Mouse (Mus musculus) neutrophil, adult 5-6 weeks (primary cell): ENCODE measurements around the gene Gng7. TPM values are rescaled to one million over a fixed set of nuclear protein-coding genes. Genes with fewer than 3 reads are reported as not detected.

Source experiments
- ATAC-seq: fragments of 151-379, 151-347 bp; 2 replicates; pipeline ENCODE4 v1.8.0; 2017; ENCODE audit warnings: mild to moderate bottlenecking, moderate TSS enrichment; ENCODE audit not compliant: insufficient number of reproducible peaks, poor library complexity, low FRiP score, severe bottlenecking; ENCODE audit errors: extremely low read depth
- total RNA-seq: library from RNA; stranded (forward); fragments of 200-1000 nt; gene quantifications from 2 replicates; pipeline ENCODE4 v1.2.3, GENCODE M21; 2017

Gene Gng7
- total RNA-seq, 1 experiment from 2014 or later = not detected

DNA sequence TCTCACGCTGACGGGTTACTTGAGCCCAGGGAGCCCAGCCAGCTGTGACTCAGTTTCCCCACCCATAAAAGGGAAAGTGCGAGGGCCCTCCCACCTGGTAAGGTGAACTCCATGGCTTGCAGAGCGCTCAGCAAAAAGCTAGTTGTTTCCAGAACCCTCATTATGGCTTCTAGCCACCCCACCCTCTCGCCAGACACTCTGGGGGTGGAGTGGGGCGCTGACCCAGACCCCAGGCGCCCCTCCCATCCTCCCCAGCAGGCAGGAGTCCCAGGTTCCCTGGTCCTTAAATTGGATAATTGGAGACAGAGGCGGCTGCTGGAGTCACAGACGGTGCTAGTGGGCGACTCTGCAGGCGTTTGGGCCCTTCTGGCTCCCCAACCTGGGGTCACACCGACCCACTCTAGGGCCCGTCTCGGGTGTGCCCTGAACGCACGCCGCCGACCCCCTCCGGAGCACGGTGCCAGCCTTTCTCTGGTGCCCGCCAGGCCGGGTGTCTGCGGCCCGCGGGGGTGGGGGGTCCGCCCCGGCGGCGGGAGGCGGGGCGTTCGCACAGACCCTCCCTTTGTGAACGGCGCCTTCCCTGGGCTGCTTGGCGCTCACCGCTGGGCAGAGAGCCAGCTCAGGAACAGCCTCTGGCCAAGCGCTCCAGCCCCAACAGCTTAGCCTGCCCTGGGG lies 78.5 kb downstream of the Gng7 start:
- ATAC-seq = no peak

DNA sequence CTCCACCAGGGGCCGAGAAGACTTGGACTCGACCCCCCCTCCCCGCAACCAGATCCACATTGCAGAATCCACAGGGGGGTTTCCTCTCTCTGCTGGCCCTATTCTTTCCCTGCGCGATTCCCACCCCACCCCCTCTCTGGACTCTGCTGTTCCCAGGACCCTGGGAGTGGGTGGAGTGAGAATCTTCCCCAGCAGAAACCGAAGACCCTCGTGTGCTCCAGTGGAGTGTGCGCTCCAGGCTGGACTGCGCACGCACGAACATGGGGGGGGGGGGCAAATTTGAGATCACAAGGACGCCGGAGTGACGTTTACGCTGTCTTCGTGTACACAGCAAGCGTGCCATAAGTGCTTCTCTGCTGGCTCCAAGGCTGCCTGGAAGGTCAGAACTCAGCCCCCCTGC lies 79.0 kb downstream of the Gng7 start:
- no peak for ATAC-seq

DNA sequence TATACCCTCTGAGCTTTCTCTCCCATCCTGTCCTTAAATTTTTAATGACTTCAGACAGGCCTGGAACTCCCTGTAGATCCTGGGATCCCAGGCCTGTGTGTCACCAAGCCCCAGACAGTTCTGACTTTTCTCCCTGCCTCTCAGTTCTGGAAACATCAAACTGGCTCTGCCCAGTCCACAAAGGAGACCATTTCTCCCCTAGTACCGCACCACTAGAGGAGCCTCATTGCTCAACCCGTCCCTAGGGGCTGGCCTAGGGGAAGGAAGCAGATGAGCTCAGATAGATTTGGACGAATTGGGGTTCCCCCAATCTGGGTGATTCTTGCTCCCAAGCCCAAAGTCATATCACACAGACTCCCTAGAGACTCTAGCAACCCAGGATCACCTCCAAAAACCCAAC lies 79.5 kb downstream of the Gng7 start:
- ATAC-seq = peak; percentile 41; the same call in 1 of the 2 replicates

- ATAC-seq = no peak
These were observed 80.4 kb downstream of the Gng7 start for GRCm38 (mm10) chr10:80934136-80934985.

GRCm38 (mm10) chr10:80933421-80933979 lies 81.2 kb downstream of the Gng7 start:
- peak; percentile 40 for ATAC-seq

DNA sequence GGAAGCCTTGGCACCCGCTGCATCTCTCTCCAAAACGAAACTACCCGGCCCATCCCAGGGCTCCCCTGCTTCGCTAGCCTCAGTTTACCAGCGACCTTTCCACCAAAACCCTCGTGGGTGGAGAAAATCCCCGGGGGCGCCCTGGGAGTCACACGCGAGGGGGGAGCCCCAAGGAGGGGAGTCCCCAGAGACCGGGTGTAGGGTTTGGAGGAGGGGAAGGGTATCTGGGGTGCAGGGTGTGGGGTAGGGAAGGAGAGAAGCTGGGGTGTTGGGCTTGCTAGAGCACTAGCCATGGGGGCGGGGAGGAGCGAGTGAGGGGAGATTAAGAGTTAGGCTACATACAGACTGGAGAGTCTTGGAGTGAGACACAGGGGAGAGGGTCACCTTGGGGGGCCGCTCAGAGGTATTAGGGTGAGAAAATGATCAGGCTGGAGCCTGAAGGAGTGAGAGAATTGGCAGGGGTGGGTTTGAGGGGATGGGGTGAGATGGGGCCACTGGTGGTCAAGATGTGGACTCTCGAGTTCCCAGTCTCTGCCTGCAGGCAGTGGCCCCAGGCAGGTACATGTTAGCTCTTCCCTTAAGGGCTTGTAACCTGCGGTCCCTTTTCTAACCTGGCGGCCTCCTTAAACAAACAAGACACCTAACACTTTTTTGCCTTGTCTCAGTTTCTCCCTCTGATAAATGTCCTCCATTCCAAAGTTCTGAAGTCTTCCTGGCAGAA lies 81.9 kb downstream of the Gng7 start:
- ATAC-seq = no peak

GRCm38 (mm10) chr10:80932206-80932605 lies 82.5 kb downstream of the Gng7 start:
- ATAC-seq = no peak

GRCm38 (mm10) chr10:80931695-80932094 lies 83.0 kb downstream of the Gng7 start:
- ATAC-seq = no peak

- ATAC-seq = no peak
These were observed 83.5 kb downstream of the Gng7 start for GRCm38 (mm10) chr10:80931153-80931671.

DNA sequence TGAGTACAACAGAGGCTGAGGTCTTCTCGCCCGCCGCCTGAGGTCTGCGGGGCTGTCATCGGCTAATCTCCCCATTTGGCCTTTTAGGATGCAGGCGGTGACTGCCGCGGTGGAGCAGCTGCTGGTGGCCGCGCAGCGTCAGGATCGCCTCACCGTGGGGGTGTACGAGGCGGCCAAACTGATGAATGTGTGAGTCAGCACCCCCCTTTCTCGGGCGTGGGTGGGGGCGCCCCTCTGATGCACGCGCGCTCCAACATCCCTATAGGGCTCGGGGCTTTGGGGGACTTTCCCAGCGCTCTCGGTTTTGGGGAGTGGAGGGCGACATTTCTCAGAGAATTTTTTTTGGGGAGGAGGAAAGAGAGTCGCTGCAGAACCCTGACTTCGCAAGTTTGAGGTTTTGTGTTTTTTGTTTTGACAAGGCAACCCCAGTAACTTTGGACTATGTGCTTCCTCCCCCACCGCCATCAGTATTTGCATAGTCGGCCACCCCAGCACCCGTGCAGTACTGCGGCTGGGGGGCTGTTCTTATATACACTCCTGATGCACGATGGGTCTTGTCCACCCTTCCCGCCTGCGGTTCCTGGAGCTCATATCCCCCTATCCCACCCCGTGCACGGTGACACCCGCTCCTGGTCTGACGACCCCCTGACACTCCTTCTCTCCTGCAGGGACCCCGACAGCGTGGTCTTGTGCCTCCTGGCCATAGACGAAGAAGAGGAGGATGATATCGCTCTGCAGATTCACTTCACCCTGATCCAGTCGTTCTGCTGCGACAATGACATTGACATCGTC lies 84.2 kb downstream of the Gng7 start:
- ATAC-seq = no peak

DNA sequence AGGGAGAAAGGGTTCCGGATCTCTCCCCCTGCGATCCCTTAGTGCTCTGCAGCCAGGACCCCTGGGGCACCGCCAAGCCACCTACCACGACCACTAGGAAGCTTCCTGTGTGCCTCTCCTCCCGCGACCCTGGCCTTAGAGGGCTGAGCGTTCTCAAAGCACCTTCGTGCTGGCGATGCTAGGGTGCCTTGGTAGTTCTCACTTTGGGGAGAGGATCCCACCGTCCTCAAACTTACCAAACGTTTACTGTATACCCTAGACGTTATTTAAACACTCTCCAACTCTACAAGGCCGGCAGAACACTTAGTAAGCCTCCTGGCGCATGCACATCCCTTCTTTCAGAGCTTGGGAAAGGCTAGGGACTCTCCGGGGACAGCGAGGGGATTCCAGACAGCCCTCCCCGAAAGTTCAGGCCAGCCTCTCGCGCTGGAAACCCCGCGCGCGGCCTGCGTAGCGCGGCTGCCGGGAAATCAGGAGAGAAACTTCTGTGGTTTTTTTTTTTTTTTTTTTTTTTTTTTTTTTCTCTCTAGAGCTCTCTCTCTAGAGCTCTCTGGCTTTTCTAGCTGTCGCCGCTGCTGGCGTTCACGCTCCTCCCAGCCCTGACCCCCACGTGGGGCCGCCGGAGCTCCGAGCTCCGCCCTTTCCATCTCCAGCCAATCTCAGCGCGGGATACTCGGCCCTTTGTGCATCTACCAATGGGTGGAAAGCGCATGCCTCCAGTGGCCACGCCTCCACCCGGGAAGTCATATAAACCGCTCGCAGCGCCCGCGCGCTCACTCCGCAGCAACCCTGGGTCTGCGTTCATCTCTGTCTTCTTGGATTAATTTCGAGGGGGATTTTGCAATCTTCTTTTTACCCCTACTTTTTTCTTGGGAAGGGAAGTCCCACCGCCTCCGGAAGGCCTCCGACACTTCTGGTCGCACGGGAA lies 85.2 kb downstream of the Gng7 start, which contains the start of gene Gadd45b:
TSS of gene Gadd45b (plus strand) at position 775 of the 928 bp plus-strand sequence.
- ATAC-seq = peak; percentile 82

DNA sequence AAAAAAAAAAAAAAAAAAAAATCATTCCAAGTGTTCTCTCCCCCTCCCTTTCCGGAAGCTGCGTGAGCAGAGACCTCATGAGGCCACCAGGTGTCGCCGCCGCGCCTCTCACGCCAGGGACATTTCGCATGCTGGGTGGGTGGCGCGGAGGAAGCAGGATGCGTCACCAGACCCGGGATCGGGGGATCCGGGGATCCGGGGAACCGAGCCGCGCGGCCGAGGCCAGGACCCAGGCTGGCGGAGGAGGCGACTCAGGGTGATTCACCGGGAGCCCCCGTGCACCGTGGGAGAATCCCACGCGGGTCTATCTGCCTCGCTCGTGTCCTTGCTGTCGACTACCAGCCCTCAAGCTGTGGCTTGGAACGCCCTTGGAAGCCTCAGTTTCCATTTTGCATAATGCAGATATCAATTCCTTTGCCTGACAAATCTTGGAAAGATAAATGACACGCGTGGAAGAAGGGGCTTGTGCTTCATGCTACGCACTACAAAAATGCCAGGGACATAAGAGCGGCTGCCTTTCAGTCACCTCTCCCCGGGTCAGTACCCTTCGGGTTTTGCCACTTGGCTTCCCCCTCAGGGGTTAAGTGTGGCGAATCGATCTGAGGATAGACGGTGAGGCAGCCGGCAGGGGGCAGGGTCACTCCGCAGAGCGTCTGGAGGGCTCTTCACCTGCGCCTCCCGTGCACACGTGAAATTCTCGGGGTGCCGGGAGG lies 86.0 kb downstream of the Gng7 start:
- peak; percentile 52 for ATAC-seq

DNA sequence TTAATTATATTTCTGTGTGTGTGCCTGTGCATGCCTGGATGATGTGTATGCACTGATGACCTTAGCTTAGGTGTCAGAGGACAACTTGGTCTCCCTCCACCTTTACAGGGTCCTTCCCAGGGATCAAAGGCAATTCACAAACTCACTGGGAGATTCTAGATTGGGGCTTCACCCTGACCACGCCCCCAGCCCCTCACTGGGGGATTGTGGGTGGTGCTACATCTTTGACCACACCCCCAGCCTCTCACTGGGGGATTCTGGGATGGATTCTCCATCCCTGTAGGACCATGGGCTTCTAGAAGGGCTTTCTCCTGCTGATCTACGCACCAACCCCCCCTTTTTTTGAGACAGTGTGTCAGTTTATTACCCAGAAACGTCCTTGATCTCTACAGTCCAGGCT lies 89.3 kb downstream of the Gng7 start:
- no peak for ATAC-seq

- no peak for ATAC-seq
These were observed 92.8 kb downstream of the Gng7 start for GRCm38 (mm10) chr10:80921923-80922322.

GRCm38 (mm10) chr10:80917779-80918434 lies 96.8 kb downstream of the Gng7 start, which contains the start of gene Lmnb2:
Gene Lmnb2, minus strand, starts transcription at chr10:80918245.
- peak; percentile 39; the same call in 1 of the 2 replicates for ATAC-seq

GRCm38 (mm10) chr10:80917336-80917778 lies 97.4 kb downstream of the Gng7 start:
- no peak for ATAC-seq
